Mouse (Mus musculus) brown adipose tissue, adult 24 weeks (tissue): ENCODE measurements around the gene Cnst. TPM values are rescaled to one million over a fixed set of nuclear protein-coding genes. Genes with fewer than 3 reads are reported as not detected.
"Not testable (repeated sequence)": the region's sequence is repeated elsewhere in the genome, so short reads cannot be mapped to it uniquely, and the experiment has no call there.

Experiments used
- H3K27ac ChIP-seq: fragments of 200-500 bp; replicated peaks from 2 replicates; pipeline ENCODE4 v1.5.1; 2012; ENCODE audit warnings: low read depth, mild to moderate bottlenecking, low read length
- H3K4me1 ChIP-seq: fragments of 200-500 bp; 2 replicates; pipeline ENCODE4 v1.6.1; 2012; ENCODE audit warnings: low read length, mixed read lengths; ENCODE audit not compliant: control insufficient read depth, insufficient read depth, insufficient read length
- H3K4me3 ChIP-seq: fragments of 200-500 bp; 2 replicates; pipeline ENCODE4 v1.5.1; 2012; ENCODE audit warnings: low read depth, mild to moderate bottlenecking, low read length, moderate library complexity; ENCODE audit not compliant: insufficient read depth
- polyA plus RNA-seq: library from polyadenylated mRNA; stranded (reverse); fragments of >200 nt; gene quantifications from 2 replicates; pipeline ENCODE4 v1.2.4, GENCODE M21; 2012; ENCODE audit not compliant: missing spikeins, insufficient read depth, insufficient read length

Gene Cnst
- polyA plus RNA-seq, 1 experiment: 43.3 TPM

DNA sequence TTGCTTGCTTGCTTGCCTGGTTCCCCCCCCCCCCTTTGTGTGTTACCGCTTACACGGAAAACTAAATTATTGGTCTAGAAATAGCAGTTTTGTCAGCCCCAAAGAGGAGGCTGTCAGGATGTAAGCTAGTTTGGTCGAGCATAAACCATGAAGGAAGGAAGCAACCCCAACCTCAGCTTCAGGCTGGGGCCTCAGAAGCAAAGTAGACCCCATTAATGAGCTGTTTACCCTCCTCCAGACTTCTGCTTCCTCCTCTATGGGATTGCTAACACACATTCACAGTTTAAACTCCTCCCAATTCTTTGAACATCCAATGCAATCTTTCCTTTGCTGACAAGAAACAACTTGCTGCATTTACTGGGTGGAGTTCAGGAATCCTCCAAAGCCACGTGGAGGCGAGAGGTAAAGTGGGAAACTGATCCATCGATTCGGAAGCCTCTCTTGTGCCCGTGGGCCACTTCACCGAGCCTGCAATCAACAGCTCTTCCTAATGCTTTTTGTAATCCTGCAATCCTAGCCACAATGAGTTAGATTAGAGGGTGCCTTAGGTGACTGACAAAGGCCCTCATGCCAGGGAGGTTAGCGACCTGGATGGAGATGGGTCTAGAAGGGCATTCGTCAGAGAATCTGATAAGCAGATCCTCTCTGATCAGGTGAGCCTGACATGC, 86.7 kb downstream of the Cnst start:
- H3K4me1 ChIP-seq: no peaks in the 10 kb centered on the region
- H3K27ac ChIP-seq: no peak overlapping the region
- no peak overlapping the region for H3K4me3 ChIP-seq

DNA sequence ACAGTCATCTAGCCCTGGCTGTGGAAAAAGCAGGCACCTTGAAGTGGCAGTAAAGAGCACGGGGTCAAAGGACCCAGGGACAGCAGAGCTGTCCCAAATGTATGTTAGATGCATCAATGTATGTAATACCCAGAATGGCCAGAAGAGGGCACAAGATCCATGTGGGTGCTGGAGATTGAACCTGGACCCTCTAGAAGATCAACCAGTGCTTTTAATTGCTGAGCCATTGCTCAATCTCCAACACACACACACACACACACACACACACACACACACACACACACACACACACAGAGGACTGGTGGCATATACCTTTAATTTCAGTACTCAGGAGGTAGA, 87.2 kb downstream of the Cnst start:
- H3K4me1 ChIP-seq: no peaks in the 10 kb centered on the region
- H3K27ac ChIP-seq: no peak overlapping the region
- H3K4me3 ChIP-seq: no peak overlapping the region

DNA sequence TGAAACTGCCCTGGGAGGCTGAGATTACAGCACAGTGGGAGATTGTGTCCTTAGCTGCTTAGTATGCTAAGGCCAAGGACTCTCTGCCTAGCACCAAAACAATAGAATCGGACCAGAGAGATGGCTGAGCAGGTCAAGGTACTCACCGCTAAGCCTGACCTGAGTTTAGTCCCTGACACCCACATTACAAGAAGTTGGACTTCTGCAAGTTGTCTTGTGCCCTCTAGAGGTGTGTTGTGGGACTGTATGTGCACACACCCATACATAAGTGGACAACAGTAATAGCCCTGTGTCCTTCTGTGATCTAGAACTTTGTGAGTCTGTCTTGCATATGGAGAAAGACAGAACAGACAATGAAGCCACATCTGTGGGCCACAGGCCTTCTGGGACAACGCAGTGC, 88.0 kb downstream of the Cnst start:
- H3K4me1 ChIP-seq: no peaks in the 10 kb centered on the region
- no peak overlapping the region for H3K27ac ChIP-seq
- H3K4me3 ChIP-seq: no peak overlapping the region

DNA sequence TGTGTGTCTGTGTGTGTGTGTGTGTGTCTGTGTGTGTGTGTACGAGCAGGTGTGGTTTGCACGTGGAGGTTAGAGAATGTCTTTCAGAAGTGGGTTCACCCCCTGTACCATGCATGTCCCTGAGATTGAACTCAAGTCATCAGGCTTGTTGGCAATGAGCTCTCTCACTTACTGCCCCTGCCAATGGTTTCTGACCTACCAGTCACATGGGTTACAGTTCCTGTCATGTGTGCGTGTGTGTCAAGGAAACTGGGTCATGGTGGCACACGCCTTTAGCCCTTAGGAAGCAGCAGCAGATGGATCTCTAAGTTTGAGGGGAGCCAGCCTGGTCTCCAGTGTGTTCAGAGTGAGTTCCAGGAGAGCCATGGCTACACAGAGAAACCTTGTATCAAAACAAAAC, 96.6 kb downstream of the Cnst start:
- no peak overlapping the region for H3K27ac ChIP-seq

DNA sequence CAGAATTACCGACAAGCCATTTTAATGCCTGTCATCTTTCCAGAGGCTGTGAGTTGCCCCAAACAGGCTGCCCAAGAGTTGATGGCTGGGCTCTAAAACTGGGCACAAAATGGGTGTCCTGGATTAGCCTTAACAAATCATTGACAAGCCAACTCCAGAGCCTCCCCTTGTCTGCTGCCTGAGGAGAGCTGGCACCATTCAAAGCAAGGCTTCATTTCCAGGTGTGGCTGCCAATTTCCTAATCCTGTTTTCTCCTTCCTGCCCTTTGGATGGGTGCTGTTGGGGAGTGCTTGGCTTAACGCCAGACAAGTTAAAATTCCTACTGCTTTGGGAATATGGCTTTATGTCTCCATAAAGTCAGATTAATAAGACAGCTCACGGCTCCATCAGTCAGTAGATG, 98.0 kb downstream of the Cnst start:
- H3K4me1 ChIP-seq: no peaks in the 10 kb centered on the region
- H3K4me3 ChIP-seq: no peak overlapping the region
- H3K27ac ChIP-seq: no peak overlapping the region

More for the DNA sequence above, 96.6 kb downstream of the Cnst start:
- no peaks in the 10 kb centered on the region for H3K4me1 ChIP-seq
- H3K4me3 ChIP-seq: no peak overlapping the region

DNA sequence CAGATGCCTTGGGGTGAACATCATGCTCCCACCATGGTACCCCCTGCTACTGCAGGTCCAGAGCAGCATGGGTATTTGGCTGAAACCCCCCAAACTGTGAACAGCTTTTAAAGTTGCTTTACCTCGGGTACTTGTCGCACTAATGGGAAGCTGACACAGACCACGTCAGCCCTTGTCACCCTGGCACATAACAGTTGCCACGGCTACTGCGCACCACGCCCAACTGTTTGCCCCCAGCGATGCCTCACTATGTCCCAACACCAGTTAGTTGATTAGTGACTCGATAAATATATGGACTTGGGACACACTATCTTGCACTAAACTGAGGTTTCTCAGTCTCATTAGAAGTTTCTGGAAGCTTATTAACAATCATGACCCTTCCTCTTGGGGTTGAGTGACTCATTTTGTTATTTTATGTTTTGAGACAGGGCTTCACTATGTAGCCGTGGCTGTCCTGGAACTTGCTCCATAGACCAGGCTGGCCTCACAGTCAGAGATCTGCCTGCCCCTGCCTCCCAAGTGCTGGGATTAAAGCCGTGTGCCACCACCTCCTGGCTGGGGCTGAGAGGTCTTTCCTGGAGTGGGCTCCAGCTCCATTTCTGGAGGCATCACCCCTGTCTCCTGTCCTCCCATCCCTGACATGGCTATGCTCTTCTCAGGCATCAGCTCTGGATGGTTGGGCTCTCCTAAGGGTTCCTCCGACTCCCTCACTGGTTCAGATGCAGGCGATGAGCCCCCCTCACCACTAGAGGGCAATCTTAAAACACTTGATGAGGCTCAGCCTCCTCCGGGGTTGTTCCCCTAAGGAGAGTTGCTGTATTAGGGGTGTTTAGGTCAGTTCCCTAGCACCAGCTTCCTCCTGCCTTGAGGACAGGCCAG, 99.2 kb downstream of the Cnst start:
- Histone ChIP-seq H3K4me1 (0 out of 2 replicates have a peak, but pooled peaks cover 3% of the 10 kb centered on the region), H3K27ac (no peak overlapping the region), H3K4me3 (0 out of 2 replicates have a peak overlapping the region, but pooled peaks have one; percentile 31)

DNA sequence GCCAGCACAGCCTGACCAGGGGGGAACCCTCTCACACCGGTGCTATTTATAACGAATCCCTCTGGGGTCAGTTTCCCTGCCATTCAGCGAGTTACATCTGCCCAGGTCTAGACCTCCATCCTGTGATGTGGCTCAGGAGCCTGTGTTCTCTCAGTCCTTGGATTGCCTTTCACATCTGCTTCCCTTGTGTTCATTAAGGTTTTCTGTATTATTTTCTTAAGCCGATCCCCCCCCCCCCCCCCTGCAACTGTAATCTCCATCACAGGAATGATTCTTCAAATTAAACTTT, 99.8 kb downstream of the Cnst start:
- Histone ChIP-seq H3K4me1 (peaks cover 6% of the 10 kb centered on the region; the same call in 1 of the 2 replicates), H3K27ac (no peak overlapping the region), H3K4me3 (0 out of 2 replicates have a peak overlapping the region, but pooled peaks have one; percentile 31)

DNA sequence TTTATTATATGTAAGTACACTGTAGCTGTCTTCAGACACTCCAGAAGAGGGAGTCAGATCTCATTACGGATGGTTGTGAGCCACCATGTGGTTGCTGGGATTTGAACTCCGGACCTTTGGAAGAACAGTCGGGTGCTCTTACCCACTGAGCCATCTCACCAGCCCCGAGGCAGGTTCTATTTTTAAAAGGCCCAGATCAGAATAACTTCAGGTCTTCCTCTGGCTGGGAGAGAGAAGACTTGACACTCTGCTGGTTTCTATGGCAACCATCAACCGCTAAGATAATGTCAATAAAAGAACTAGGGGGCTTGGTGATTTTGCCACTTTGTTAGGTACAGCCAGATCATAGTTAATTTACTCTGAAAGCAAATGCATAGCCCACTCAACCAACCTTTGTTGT, 102.5 kb downstream of the Cnst start:
- not testable (repeated sequence) for H3K27ac ChIP-seq, H3K4me3 ChIP-seq, H3K4me1 ChIP-seq

DNA sequence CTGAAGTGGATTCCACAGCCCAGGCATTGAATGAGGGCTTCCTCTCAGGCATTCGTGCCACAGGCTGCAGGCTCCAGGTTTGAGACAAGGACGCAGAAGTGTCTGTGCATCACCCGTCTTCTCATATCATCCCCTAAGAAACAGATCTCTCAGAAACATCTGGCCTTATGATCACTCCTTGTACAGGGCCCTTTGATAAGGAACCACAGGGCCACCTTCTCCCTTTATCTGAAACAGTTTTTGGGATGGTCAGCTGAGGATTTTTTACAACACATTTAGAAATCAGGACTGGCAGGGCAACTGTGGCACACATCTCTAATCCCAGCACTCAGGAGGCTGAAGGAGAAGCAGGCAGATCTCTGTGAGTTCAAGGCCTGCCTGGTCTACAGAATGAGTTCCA, 103.2 kb downstream of the Cnst start:
- Histone ChIP-seq H3K27ac (no peak overlapping the region), H3K4me1 (peaks cover 6% of the 10 kb centered on the region; the same call in 1 of the 2 replicates), H3K4me3 (no peak overlapping the region)

DNA sequence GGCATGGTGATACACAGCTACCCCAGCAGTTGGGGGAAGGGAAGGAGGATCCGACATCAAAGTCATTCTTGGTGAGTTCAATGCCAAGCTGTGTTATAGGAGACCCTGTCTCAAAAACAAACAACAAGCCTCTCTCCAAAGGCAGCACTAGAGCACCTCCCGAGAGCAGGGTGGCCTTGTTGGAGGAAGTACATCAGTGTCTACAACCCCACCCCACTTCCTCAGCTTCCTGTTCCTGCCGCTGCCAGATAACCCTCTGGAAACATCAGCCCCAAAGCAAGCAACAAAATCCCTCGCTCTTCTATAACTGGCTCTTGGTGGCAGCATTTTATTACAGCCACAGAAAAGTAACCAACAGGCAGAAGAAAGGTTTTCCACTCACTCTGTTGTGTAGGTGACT, 104.1 kb downstream of the Cnst start:
- Histone ChIP-seq H3K4me1 (peaks cover 6% of the 10 kb centered on the region; the same call in 1 of the 2 replicates), H3K27ac (no peak overlapping the region), H3K4me3 (no peak overlapping the region)

DNA sequence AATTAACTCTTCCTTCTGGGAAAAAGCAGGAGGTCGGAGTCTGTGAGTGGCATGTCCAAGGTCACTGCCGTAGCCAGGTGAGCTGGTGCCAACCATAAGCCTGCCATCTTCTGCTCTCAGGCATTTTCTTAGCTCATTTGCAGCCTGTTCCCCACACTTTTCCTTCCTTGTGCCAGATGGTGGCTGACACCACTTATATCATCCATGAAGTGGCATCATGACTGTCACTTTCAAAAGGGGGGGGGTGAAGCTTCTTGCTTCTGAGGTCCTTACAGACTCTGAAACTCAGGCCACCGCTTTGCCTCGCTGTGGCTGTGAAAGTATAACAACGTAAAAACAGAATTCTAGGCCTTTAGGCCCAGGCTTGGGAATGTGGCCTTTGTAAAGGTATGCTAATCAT, 105.1 kb downstream of the Cnst start:
- Histone ChIP-seq H3K4me1 (peaks cover 6% of the 10 kb centered on the region; the same call in 1 of the 2 replicates), H3K4me3 (no peak overlapping the region), H3K27ac (no peak overlapping the region)

DNA sequence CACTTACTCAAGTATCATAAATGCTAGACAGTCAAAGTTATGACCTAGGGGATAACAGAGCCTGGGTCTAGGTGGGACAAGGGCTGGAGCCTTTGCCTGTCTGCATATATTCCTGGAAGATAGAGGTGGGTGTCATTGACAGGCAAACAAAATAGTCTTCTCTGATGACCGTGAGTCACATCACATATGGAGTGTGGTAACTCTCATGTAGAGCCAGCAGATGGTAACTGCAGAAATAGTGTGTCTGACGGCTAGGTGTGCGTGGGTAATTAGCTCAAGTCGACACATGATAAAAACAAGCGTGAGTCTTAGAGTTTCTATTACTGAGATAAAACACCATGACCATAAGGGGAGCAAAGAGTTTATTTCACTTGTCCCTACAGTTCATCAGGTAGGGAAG, 116.9 kb downstream of the Cnst start:
- no peak overlapping the region for H3K4me3 ChIP-seq
- H3K4me1 ChIP-seq: no peaks in the 10 kb centered on the region
- no peak overlapping the region for H3K27ac ChIP-seq

DNA sequence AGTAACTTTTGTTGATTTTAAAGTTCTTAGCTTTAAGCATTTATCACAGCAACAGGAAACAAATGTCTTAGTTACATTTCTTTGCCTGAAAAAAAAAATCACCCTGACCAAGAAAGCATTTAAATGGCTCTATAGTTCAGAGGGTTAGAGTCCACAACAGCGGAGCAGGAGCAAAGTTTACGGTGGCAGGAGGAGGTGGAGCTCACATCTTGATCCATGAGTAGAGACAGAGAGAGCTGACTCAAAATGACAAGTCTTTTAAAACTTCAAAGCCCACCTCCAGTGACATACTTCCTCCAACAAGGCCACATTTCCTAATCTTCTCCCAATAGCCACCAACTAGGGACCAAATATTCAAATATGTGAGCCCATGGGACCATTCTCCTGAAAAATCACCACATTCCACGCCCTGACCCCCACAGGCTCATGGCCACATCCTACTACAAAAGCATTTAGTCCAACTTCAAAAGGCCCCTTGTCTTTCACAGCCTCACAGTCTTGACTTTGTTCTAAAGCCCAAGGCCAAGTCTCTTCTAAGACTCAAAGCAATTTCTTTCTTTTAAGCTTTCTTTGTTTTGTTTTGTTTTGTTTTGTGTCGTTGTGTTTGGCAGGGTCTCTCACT, 118.2 kb downstream of the Cnst start:
- Histone ChIP-seq H3K27ac (no peak overlapping the region), H3K4me1 (no peaks in the 10 kb centered on the region), H3K4me3 (no peak overlapping the region)

DNA sequence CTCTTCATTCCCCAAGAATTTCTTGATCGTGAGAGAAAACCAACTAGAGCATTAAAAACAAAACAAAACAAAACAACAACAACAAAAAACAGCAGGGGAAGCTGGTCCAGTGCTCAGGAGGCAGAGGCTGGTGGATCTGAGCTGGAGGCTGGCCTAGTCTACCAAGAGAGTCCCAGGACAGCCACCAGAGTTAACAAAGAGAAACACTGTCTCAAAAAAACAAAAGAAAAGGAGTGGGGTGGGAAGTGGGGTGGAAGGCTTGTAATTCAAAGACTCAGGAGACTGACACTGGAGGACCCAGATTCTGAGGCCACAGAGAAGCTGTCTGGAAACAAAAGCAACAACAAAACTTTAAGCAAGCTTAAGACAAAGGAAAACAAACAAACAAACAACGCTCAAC, 120.8 kb downstream of the Cnst start:
- Histone ChIP-seq H3K27ac (no peak overlapping the region), H3K4me1 (no peaks in the 10 kb centered on the region), H3K4me3 (no peak overlapping the region)

DNA sequence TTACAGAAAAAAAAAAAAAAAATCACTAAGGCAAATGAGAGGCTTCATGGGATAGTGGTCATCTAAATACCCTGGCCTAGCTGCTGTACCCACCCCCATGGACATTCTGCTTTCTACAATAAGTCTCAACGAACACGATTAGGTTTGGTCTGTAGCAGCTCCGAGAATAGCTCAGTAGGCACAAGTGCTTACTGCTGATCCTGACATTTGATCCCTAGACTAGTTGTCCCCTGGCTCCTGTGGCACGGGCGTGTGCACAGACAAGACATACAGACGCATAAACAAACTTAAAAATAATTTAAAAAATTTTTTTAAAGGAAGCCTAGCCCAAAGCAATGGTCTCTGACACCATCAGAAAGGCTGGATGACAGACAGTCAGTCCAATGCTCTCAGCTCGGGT, 121.3 kb downstream of the Cnst start:
- Histone ChIP-seq H3K4me1 (no peaks in the 10 kb centered on the region), H3K27ac (no peak overlapping the region), H3K4me3 (peak overlapping the region; percentile 76)
